Mouse (Mus musculus): ENCODE measurements at regions not wholly inside any gene's neighbourhood (a gene's known extent, or its start where the extent isn't known, plus 50 kb on each side); places are given as distances from the start of the nearest gene placed in this dataset.

DNA sequence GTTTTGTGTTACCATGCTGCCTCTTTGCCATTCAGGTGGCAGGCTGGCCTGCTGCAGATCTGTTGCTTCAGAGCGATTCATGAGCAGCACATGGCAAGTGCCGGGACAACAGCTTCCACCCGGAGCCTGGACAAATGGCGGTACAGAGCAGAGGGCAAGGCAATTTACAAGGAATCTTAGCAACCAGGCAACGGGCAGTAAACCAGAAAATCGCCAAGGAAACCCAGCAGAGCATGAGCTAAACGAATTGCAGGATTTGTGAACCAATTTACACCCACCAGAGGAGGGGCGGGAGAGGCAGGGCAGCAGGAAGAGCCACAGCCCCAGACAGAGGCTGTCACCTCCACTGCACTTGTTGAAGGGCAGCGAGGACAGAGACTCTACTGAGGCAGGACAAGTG, 60.5 kb upstream of the Loxl4 start:
- no peak for DNase-seq (ENCODE audit: low spot score)

DNA sequence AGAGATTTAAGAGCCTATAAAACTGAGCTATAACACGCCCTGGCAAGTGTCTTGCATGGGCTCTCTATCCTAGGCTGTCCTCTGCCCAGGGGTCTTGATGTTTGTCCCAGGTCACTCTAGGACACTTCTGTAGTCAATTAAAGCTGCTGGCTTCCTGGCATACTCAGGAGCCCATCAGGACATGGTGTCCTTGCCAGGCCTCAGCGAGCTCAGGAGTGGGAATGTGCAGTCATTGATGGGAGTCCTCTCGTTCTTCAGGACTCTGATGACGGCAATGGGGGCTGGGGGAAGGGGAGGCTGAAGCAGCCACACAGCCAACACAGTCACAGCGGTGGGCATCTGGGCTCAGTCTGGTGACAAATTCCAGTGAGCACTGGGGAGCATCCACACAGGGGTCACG, 57.3 kb upstream of the Loxl4 start:
- DNase-seq (ENCODE audit: low spot score): peak; percentile 27

DNA sequence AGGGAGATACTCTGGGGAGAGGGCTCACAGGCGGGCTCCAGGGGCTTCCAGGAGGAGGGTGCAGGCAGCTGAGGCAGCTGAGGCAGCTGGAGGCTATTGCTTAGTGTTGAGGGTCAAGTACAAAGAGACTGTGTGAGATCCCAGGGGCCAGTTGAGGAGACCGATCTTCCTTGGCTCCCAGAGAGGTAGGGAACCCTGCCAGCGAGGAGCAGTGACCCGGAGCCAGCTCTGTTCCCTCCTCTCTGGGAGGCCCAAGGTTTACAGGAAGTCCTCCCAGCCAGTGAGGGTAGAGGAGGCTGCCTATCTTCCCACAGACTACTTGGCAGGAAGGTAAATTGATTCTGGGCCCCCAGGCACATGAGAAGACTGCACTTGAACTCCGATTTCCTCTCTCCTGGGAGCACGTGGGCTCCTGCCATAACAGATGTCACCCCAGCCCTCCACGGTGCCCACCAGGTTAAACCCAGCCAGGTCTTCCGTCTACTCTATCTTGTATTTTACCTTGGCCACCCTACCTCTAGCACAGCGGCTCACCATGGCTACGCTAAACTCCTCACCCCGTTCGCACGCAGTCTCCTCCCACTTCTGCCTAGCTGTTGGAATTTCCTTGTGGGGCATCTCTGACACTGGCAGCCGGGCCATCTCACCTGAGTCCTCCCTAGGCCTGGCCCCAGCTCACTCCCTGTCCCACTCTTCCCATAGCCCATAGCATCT, 55.9 kb upstream of the Loxl4 start:
- peak; percentile 52 for DNase-seq (ENCODE audit: low spot score)

DNA sequence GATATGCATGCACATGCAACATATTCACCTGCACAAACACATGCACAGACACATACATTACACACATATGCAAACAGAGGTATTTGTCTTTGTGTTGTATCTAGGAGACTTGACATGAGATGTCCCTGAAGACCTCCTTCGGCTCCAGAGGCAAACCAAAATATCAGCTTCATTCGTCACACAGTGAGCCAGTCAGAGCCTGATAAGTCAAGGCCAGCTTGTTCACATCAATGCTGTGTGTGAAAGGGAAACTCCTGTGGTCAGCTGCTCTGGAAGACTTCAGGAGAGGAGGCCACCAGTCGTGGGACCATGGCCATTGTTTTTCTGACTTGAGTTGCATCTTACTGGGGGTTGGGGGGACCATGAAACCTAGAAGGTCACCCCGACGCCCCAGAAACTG, 54.3 kb upstream of the Loxl4 start:
- DNase-seq (ENCODE audit: low spot score): no peak

Data from testis, postnatal 14 days (tissue).